Mouse (Mus musculus): ENCODE results near the gene Ablim1. TPM values are rescaled to one million over a fixed set of nuclear protein-coding genes. Genes with fewer than 3 reads are reported as not detected.

Ablim1 gene
- polyA plus RNA-seq, 1 experiment, result 12.2 TPM

- no peak overlapping the region for H3K27ac ChIP-seq (ENCODE audit: insufficient read depth, low read length)
- no peak overlapping the region for H3K4me3 ChIP-seq (ENCODE audit: low read depth, low read length)
- TF ChIP-seq EP300 (IDR thresholded peaks at IDR 0.05; ENCODE audit: insufficient read depth, low read depth, low read length) (no peak), POLR2A (IDR thresholded peaks at IDR 0.05; ENCODE audit: insufficient read depth, low read length) (no peak), CTCF (IDR thresholded peaks at IDR 0.05; ENCODE audit: low read depth, low read length) (no peak)
- no peak overlapping the region for H3K9ac ChIP-seq (ENCODE audit: low read depth, poor library complexity, severe bottlenecking)
- peaks cover 7% of the 10 kb centered on the region for H3K4me1 ChIP-seq (ENCODE audit: control insufficient read depth, insufficient read depth, low read length)
- no peaks in the 10 kb centered on the region for H3K27me3 ChIP-seq (ENCODE audit: control insufficient read depth, insufficient read depth, low read length, poor library complexity, severe bottlenecking)
- no peaks in the 10 kb centered on the region for H3K9me3 ChIP-seq (replicated peaks; ENCODE audit: control insufficient read depth, insufficient read depth, low read length, poor library complexity, severe bottlenecking)
- H3K36me3 ChIP-seq (ENCODE audit: control insufficient read depth, insufficient read depth, low read length, poor library complexity, severe bottlenecking), result no peaks in the 10 kb centered on the region
Measured at GRCm38 (mm10) chr19:57099094-57099357, 215.7 kb downstream of the Ablim1 start.

GRCm38 (mm10) chr19:57098241-57099093 lies 216.3 kb downstream of the Ablim1 start:
- no peak for TF ChIP-seq CTCF (IDR thresholded peaks at IDR 0.05; ENCODE audit: low read depth, low read length)
- no peak for TF ChIP-seq EP300 (IDR thresholded peaks at IDR 0.05; ENCODE audit: insufficient read depth, low read depth, low read length)
- no peak for TF ChIP-seq POLR2A (IDR thresholded peaks at IDR 0.05; ENCODE audit: insufficient read depth, low read length)
- H3K27ac ChIP-seq (ENCODE audit: insufficient read depth, low read length), result no peak overlapping the region
- H3K27me3 ChIP-seq (ENCODE audit: control insufficient read depth, insufficient read depth, low read length, poor library complexity, severe bottlenecking), result no peaks in the 10 kb centered on the region
- no peaks in the 10 kb centered on the region for H3K9me3 ChIP-seq (replicated peaks; ENCODE audit: control insufficient read depth, insufficient read depth, low read length, poor library complexity, severe bottlenecking)
- no peak overlapping the region for H3K4me3 ChIP-seq (ENCODE audit: low read depth, low read length)
- H3K9ac ChIP-seq (ENCODE audit: low read depth, poor library complexity, severe bottlenecking), result no peak overlapping the region
- no peaks in the 10 kb centered on the region for H3K36me3 ChIP-seq (ENCODE audit: control insufficient read depth, insufficient read depth, low read length, poor library complexity, severe bottlenecking)
- H3K4me1 ChIP-seq (ENCODE audit: control insufficient read depth, insufficient read depth, low read length), result peaks cover 7% of the 10 kb centered on the region

GRCm38 (mm10) chr19:57095340-57095739 lies 219.4 kb downstream of the Ablim1 start:
- TF ChIP-seq CTCF (IDR thresholded peaks at IDR 0.05; ENCODE audit: low read depth, low read length) (no peak), POLR2A (IDR thresholded peaks at IDR 0.05; ENCODE audit: insufficient read depth, low read length) (no peak), EP300 (IDR thresholded peaks at IDR 0.05; ENCODE audit: insufficient read depth, low read depth, low read length) (no peak)
- Histone ChIP-seq H3K9ac (ENCODE audit: low read depth, poor library complexity, severe bottlenecking) (no peak overlapping the region), H3K4me3 (ENCODE audit: low read depth, low read length) (no peak overlapping the region), H3K4me1 (ENCODE audit: control insufficient read depth, insufficient read depth, low read length) (peaks cover 7% of the 10 kb centered on the region), H3K27me3 (ENCODE audit: control insufficient read depth, insufficient read depth, low read length, poor library complexity, severe bottlenecking) (no peaks in the 10 kb centered on the region; the same call in 1 of the 2 replicates), H3K9me3 (replicated peaks; ENCODE audit: control insufficient read depth, insufficient read depth, low read length, poor library complexity, severe bottlenecking) (no peaks in the 10 kb centered on the region), H3K36me3 (ENCODE audit: control insufficient read depth, insufficient read depth, low read length, poor library complexity, severe bottlenecking) (no peaks in the 10 kb centered on the region), H3K27ac (ENCODE audit: insufficient read depth, low read length) (no peak overlapping the region)

- Histone ChIP-seq H3K36me3 (ENCODE audit: control insufficient read depth, insufficient read depth, low read length, poor library complexity, severe bottlenecking) (no peaks in the 10 kb centered on the region), H3K9ac (ENCODE audit: low read depth, poor library complexity, severe bottlenecking) (no peak overlapping the region), H3K27me3 (ENCODE audit: control insufficient read depth, insufficient read depth, low read length, poor library complexity, severe bottlenecking) (no peaks in the 10 kb centered on the region; the same call in 1 of the 2 replicates), H3K4me1 (ENCODE audit: control insufficient read depth, insufficient read depth, low read length) (peaks cover 3% of the 10 kb centered on the region), H3K4me3 (ENCODE audit: low read depth, low read length) (no peak overlapping the region), H3K27ac (ENCODE audit: insufficient read depth, low read length) (no peak overlapping the region), H3K9me3 (replicated peaks; ENCODE audit: control insufficient read depth, insufficient read depth, low read length, poor library complexity, severe bottlenecking) (no peaks in the 10 kb centered on the region)
- TF ChIP-seq EP300 (IDR thresholded peaks at IDR 0.05; ENCODE audit: insufficient read depth, low read depth, low read length) (no peak), CTCF (IDR thresholded peaks at IDR 0.05; ENCODE audit: low read depth, low read length) (no peak), POLR2A (IDR thresholded peaks at IDR 0.05; ENCODE audit: insufficient read depth, low read length) (no peak)
Measured at GRCm38 (mm10) chr19:57093698-57094004, 221.1 kb downstream of the Ablim1 start.

- no peak overlapping the region for H3K4me3 ChIP-seq (ENCODE audit: low read depth, low read length)
- no peaks in the 10 kb centered on the region; the same call in 1 of the 2 replicates for H3K27me3 ChIP-seq (ENCODE audit: control insufficient read depth, insufficient read depth, low read length, poor library complexity, severe bottlenecking)
- H3K4me1 ChIP-seq (ENCODE audit: control insufficient read depth, insufficient read depth, low read length), result peaks cover 2% of the 10 kb centered on the region
- no peak overlapping the region for H3K9ac ChIP-seq (ENCODE audit: low read depth, poor library complexity, severe bottlenecking)
- TF ChIP-seq EP300 (IDR thresholded peaks at IDR 0.05; ENCODE audit: insufficient read depth, low read depth, low read length) (no peak), POLR2A (IDR thresholded peaks at IDR 0.05; ENCODE audit: insufficient read depth, low read length) (no peak), CTCF (IDR thresholded peaks at IDR 0.05; ENCODE audit: low read depth, low read length) (no peak)
- H3K9me3 ChIP-seq (replicated peaks; ENCODE audit: control insufficient read depth, insufficient read depth, low read length, poor library complexity, severe bottlenecking), result no peaks in the 10 kb centered on the region
- H3K36me3 ChIP-seq (ENCODE audit: control insufficient read depth, insufficient read depth, low read length, poor library complexity, severe bottlenecking), result no peaks in the 10 kb centered on the region
- H3K27ac ChIP-seq (ENCODE audit: insufficient read depth, low read length), result no peak overlapping the region
Measured at GRCm38 (mm10) chr19:57092958-57093697, 221.6 kb downstream of the Ablim1 start.

GRCm38 (mm10) chr19:57091278-57091677 lies 223.4 kb downstream of the Ablim1 start:
- Histone ChIP-seq H3K4me1 (ENCODE audit: control insufficient read depth, insufficient read depth, low read length) (no peaks in the 10 kb centered on the region), H3K9ac (ENCODE audit: low read depth, poor library complexity, severe bottlenecking) (no peak overlapping the region), H3K27ac (ENCODE audit: insufficient read depth, low read length) (no peak overlapping the region), H3K36me3 (ENCODE audit: control insufficient read depth, insufficient read depth, low read length, poor library complexity, severe bottlenecking) (no peaks in the 10 kb centered on the region), H3K27me3 (ENCODE audit: control insufficient read depth, insufficient read depth, low read length, poor library complexity, severe bottlenecking) (no peaks in the 10 kb centered on the region; the same call in 1 of the 2 replicates), H3K9me3 (replicated peaks; ENCODE audit: control insufficient read depth, insufficient read depth, low read length, poor library complexity, severe bottlenecking) (no peaks in the 10 kb centered on the region), H3K4me3 (ENCODE audit: low read depth, low read length) (no peak overlapping the region)
- no peak for TF ChIP-seq POLR2A (IDR thresholded peaks at IDR 0.05; ENCODE audit: insufficient read depth, low read length)
- no peak for TF ChIP-seq CTCF (IDR thresholded peaks at IDR 0.05; ENCODE audit: low read depth, low read length)
- no peak for TF ChIP-seq EP300 (IDR thresholded peaks at IDR 0.05; ENCODE audit: insufficient read depth, low read depth, low read length)
